Mouse (Mus musculus) urinary bladder, postnatal 25 days (tissue): ENCODE measurements around the gene Spaca4.

Source experiments
- DNase-seq: peaks from one replicate; pipeline ENCODE4 v3.0.0; 2022; ENCODE audit warnings: low spot score

Gene Spaca4

DNA sequence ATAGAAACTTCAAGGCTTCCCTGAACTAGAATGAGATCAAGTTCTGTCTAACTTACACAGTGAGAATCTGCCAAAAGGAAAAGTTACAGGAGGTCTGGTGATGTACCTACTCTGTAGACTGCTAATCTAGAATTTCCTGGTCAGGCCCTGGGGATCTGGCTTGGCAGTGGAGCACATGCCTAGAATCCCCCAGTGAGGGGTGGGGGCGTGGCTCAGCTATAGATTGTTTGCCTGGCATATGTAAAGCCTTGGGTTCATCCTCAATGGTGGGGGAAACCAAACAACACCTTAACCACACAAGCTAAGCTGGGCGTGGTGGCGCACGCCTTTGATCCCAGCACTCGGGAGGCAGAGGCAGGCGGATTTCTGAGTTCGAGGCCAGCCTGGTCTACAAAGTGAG is 27.7 kb downstream of the Spaca4 start:
- no peak for DNase-seq

DNA sequence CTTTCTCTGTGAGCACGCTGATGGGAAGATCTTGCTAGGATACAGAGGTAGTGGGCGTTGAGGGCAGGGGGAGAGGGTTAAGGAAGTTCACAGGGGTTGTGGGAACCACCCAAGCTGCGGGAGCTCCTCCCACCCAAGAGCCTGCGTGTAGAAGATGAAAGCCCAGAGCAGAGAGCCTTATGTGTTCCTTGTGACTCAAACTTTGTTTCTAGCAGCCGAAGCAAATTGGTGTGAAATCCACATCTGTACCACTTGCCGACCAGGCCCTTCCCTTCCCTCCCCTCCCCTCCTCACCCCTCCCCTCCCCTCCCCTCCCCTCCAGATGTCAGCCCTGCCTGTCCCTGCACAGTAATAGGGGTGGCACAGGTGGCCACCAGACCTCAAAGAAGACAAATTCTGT is 30.5 kb downstream of the Spaca4 start:
- DNase-seq = no peak

DNA sequence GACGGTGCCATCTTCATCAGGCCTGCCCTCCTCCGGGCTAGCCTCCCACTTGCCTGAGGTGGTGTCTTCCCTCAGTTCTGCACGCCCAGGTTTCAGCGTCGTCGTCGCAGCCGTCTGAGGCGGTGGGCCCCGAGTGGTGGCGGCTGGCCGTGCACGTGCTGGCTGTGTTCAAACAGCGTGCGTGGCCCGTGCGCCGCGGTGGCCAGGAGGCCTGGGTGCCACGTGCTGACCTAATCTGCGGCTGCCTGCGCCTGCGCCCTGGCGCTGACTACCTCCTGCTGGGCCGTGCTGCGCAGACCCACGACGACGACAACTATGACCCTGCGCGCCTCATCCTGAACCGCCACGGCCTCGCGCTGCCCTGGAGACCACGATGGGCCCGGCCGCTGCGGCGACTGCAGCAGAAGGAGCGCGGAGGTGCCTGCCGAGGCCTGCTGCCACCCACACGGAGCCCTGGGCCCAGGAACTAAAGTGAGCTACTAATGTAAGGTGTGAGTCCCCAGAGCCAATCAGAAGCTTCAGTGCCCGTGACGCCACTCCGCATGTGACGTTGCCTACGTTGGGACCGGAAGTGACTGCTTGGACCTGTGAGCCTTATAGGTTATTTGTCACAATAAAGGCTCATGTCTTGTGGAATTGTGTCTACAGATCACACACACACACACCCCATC is 31.6 kb downstream of the Spaca4 start, which contains the start of gene Sec1:
Sec1 (minus strand) TSS at position 482 of the 671 bp plus-strand sequence.
- DNase-seq = no peak

DNA sequence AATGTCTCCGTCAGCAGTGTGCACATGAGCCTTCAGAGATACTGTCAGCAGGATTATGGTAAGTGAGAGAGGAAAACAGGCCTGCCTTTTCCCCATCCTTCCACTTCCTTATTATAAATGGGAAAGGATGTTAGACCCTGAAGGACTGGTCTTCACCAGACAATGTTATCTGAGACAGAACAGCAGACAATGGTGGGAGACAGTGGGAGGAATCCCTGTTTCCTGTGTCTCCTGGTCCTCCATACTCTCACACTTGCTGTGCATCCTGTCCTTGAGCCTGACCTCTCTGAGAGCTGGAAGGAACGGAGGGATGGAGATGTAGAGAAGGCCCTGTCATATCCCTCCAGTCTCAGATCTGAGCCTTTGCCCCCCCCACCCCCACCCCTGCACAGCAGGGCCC is 33.2 kb downstream of the Spaca4 start:
- no peak for DNase-seq

DNA sequence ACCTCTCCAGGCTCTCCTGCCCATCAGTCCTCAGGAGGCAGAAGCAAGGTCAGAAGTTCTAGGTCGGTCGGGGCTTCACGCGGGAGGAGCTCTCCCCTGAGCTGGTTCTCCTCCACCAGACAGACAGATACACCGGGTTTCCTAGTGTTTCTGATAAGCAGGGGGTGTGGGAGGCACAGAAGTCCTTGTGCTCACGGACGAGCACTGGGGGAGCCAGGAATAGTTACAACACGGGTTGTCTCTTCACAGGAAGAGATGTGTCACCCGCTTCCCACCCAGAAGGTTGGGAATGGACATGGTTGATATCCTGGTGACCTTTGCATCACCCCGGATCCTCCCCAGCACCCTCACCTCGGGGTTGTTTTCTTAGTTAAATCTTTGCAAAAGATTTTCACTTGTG is 35.8 kb downstream of the Spaca4 start:
- no peak for DNase-seq

DNA sequence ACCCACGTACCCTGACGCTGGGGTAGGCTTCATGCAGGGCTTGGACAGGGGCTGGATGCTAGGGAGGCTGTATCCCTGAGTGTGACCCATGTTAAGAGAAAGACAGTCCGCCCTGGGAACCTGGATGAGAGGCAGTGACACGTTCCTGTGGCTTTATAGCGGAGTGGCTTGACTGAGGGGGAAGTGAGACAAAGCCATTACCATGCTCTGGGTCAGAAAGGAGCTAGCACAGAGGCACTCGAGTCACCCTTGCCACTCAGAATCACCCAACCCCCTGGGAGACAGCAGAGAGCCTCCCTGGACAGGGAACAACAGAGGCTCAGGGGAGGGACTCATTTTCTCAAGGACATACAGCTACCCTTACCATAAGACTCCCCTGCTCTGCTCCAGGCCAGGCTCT is 36.5 kb downstream of the Spaca4 start:
- no peak for DNase-seq

DNA sequence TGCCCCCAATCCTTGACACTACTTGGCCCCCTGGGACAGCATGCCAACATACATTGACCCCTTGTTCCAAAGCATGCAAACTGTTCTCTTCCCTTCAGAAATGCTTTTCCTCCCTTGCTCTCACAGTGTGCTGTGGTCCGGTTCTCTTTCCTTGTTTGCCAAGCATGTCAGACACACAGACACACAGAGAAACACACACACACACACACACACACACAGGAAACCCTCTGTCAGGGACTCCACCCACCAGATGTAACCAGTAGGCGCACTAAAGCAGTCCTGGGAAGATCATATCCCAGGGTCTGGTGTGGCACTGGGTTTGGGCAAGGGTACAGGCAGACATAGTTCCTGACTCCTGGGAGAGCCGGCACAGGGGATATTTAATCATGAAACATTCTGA is 38.8 kb downstream of the Spaca4 start:
- no peak for DNase-seq

DNA sequence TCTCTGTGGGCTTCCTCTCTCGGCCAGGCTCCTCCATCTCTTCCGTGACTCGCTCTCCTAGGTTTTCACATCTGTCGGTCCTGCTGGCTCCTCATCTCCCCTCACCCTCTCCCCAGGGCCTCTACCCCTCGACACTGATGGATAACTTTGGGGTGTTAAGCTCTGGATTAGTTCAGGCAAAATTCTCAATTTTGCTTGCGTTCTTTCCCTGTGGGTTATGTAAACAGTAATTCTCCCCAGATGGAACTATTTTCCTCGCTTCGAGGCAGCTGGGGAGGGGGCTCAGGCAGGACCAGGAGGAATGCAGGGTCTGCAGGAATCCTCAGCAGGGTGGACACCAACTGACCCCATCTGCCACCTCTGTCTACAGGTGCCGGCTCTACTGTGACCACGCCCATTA is 39.8 kb downstream of the Spaca4 start:
- DNase-seq = no peak

DNA sequence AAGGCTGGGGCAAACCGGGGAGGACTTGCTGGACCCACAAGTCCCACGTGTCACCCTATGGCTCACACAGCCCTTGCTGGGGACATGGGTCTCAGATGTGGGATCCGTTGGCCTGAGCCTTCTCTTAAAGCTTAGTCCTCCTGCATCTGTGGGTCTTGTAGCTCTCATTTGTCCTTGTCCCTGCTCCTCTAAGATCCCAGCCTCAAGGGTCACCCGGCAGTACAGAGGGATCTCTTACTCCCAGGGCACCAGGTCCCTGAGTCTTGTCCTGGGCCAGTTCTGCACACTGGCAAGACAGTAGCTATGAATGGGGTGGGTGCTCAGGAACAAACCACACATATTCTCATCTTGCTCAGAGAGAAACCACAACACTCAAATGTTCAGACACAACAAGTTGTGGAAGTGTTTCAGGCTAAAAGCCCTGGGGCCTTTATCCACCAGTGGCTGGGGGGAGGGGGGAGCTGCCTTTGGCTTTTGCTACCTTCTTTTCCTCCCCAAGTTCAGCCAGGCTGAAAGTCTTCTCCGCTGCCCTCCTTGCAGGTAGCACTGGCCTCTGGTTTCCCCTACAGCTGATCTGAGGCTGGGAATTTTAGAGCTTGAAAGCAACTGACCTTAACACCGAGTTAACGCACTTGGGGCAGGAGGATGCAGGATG is 42.1 kb downstream of the Spaca4 start, which contains the start of gene Ntn5:
Ntn5 (plus strand) TSS at position 627 of the 655 bp plus-strand sequence.
- no peak for DNase-seq

DNA sequence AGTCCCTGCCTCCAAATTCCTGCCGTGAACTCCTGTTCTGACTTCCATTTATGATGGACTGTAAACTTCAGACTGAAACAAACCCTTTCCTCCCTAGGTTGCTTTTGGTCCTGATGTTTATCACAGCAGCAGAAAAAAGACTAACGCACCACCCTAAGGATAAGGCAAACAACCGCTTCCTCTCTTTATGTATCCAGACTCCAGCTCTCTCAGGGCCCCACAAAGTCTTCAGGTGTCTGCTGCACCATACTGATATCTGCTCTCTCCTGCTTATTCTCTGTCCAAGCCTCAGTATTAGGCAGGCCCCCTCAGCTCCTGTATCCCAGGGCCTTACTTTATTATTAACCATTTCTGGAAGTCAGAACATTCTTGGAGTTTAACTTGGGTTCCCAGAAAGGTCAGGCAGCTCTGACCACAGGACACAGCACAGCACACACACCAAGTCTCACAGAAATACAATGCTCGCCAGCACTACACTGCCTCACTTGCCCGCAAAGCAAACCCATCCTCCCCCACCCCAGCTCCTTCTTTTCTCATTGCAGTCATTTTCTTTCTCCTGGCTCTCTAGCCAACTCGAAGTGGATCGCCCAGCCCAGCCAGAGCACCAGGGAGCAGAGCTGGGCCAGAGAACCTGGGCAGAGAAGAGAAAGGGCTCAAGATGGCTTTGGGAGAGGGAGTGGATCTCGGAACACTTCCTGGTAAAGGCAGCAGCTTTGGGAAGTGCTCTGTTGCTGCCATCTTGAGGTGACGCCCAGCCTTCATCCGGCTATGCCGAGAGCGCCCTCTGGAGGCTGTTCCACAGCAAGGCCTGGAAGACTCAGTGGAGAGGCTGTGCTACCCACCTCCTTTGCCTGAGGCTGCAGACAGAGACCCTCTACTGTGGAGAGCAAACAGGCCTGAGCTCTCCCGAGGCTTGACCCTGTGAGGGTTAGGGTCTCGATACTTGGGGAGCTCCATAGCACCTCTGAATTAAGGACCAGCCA is 43.2 kb downstream of the Spaca4 start:
- DNase-seq = peak; percentile 87

DNA sequence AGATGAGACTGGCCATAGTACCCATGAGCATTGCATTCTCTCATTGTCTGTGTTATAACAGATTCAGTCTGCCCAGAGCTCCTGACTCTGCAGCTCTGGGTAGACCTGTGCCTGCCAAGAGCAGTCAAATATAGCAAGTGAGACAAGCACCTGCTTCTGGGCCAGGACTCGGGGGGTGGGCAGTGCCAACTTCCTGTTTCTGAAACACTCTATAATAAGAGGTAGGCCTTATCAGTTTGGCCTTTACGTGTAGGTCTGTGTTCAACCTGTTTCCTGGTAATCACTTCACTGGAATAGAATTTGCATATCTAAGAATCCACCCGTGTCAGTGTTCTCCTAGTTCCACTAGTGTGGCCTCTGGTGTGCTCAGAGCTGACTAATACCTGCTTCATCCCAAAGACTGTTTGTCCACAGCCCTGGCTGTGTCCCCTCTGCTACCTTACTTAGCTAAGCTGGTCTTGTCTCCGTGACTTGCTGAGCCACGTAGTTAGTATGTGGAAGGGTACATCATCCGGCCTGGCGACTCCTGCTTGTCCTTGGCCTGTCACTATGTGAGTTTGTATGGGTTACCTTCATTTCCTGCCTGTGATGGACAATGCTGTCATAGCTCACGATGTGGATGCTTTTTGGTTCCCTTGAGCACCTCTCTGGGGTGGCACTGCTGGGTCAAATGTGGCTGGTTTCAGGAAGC is 44.4 kb downstream of the Spaca4 start:
- DNase-seq = no peak

DNA sequence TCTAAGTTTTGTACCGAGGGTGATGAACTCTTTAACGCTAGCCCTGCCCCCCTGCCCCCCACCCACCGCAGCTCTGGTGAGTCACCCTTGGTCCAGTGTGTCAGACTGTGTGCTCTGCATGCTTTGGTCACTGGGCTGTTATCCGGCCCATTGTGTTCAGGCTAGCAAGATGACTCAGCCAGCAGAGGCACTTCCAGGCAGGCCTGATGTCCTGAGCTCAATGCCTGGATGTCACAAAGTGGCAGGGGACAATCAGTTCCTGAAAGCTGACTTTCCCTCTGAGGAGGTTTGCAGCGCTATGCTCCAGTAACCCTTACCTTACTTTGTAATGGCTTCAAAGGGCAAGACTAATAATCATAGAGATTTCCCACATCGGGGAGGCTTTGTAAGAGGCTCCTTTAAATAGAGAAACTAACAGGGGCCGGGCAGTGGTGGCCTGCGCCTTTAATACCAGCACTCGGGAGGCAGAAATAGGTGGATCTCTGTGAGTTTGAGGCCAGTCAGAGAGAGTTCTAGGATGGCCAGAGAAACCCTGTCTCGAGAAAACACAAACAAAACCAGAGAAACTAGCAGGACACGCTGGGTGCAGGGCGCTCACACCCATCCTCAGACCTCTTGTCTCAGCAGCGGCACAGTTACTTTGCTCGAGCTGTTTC is 45.5 kb downstream of the Spaca4 start:
- DNase-seq = no peak

DNA sequence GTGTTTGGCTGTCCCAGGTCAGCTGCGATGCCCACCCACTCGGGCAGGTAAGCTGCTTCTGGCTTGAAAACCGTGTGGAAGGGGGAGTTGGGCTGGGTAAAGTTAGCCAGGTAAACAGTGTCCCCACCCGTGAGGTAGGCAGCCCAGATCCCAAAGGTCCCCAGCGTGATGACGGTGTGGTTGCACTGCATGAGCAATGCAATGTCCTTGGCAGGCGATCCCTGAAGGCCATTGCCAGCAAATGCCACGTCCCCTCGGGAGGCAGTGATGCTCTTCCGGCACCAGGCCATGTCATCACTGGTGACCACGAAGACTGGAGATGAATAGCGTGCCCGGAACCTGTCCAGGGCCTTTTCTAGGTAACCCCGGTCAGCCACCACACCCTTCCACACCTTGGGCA is 47.1 kb downstream of the Spaca4 start:
- no peak for DNase-seq

DNA sequence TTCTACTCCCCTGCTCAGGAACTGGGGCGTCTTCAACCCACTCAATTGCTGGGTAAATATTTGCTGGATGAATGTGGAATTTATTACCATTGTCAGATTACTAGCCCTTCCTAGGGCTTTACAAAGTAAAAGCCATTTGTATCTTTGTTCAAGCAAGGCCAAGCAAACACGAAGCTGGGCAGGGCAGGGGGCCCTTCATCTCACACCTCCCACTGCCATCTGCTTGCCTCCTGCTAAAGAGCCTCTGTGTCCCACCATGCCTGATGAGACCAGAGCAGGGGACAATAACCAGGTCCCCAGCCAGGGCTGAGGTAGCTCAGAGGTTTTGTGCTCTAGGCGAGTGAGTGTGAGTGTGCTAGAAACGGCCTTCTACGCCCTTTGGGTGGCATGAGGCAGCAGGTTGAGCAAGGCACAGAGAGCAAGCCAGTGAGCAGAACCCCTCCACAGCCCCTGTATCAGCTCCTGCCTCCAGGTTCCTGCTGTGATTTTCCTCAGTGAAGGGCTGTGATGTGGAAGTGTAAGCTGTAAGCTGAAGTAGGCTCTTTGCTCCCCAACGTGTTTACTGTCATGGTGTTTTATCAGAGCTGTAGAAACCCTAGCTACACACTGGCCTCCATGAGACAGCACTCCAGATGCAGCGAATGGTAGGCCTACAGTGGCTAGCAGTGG is 47.9 kb downstream of the Spaca4 start:
- DNase-seq = no peak
